ENCODE assay signal across 8 mouse cellular contexts in genomic region chr1:24249105-24249664, GRCm38 (mm10).
DNase-seq lines count a peak whose midpoint lies in the region; ATAC-seq and TF ChIP-seq lines count a peak whose summit lies in the region.

No protein-coding gene starts in this region.

- ATAC-seq in liver, embryonic 11.5 days (replicated peaks; ENCODE audit: low FRiP score): no peak
- peak; percentile 86 for ATAC-seq in common myeloid progenitor, adult 5-6 weeks (replicated peaks; ENCODE audit: low read depth, poor library complexity, severe bottlenecking)
- 0 out of 2 replicates have a peak, but pooled peaks have one; percentile 62 for ATAC-seq in intestine, embryonic 14.5 days (replicated peaks; ENCODE audit: low FRiP score, low TSS enrichment, low read depth)
- ATAC-seq in activated CD4-positive, CD25-positive, alpha-beta regulatory T cell, adult 4 months: no peak

- no peak overlapping the region for H3K9ac ChIP-seq in liver, adult 2 months (ENCODE audit: low read depth, low read length)
- no peak overlapping the region for H3K9ac ChIP-seq in liver, embryonic 11.5 days (ENCODE audit: low read depth, low read length)
- H3K9ac ChIP-seq in intestine, embryonic 14.5 days (ENCODE audit: low read length): no peak overlapping the region

- H3K9me3 ChIP-seq in liver, embryonic 11.5 days (ENCODE audit: control insufficient read depth, low read length): no peaks in the 10 kb centered on the region
- no peaks in the 10 kb centered on the region for H3K9me3 ChIP-seq in intestine, embryonic 14.5 days (ENCODE audit: control insufficient read depth, low read length)

- DNase-seq in liver, adult 2 months (ENCODE audit: extremely low read depth, low read depth, low spot score): peak; percentile 22
- DNase-seq in liver, embryonic 11.5 days (ENCODE audit: low spot score): no peak
- peak; percentile 72 for DNase-seq in NIH3T3 (ENCODE audit: low read depth)
- DNase-seq in intestine, embryonic 14.5 days (ENCODE audit: low spot score): no peak
- DNase-seq in lung, postnatal 10 days: peak; percentile 41
- no peak for DNase-seq in spleen, postnatal 10 days (ENCODE audit: low spot score in 2 of 2)

- H3K27me3 ChIP-seq in liver, adult 2 months (ENCODE audit: control insufficient read depth, insufficient read depth, low read length): no peaks in the 10 kb centered on the region
- no peaks in the 10 kb centered on the region for H3K27me3 ChIP-seq in liver, embryonic 11.5 days (replicated peaks; ENCODE audit: control insufficient read depth, insufficient read depth, low read length)
- H3K27me3 ChIP-seq in intestine, embryonic 14.5 days (replicated peaks; ENCODE audit: control insufficient read depth, insufficient read depth, low read length): no peaks in the 10 kb centered on the region

- H3K4me3 ChIP-seq in liver, adult 2 months (ENCODE audit: insufficient read depth, low read depth, low read length): no peak overlapping the region
- H3K4me3 ChIP-seq in liver, embryonic 11.5 days (ENCODE audit: low read depth, low read length): no peak overlapping the region
- no peak overlapping the region for H3K4me3 ChIP-seq in intestine, embryonic 14.5 days (ENCODE audit: low read depth, low read length)

- H3K36me3 ChIP-seq in liver, adult 2 months (ENCODE audit: control insufficient read depth, insufficient read depth, low read length): no peaks in the 10 kb centered on the region
- no peaks in the 10 kb centered on the region for H3K36me3 ChIP-seq in liver, embryonic 11.5 days (ENCODE audit: control insufficient read depth, insufficient read depth, low read length)
- no peaks in the 10 kb centered on the region for H3K36me3 ChIP-seq in intestine, embryonic 14.5 days (ENCODE audit: control insufficient read depth, insufficient read depth, low read length)

- TF ChIP-seq POLR2A in liver, adult 2 months (IDR thresholded peaks at IDR 0.05; ENCODE audit: extremely low read depth, insufficient read depth, low read length): no peak

- peak; percentile 59 for TF ChIP-seq CTCF in liver, adult 2 months (IDR thresholded peaks at IDR 0.05; ENCODE audit: low read depth, low read length)

- H3K4me1 ChIP-seq in liver, adult 2 months (ENCODE audit: control insufficient read depth, insufficient read depth, low read length): no peaks in the 10 kb centered on the region
- no peaks in the 10 kb centered on the region for H3K4me1 ChIP-seq in liver, embryonic 11.5 days (replicated peaks; ENCODE audit: control insufficient read depth, insufficient read depth, low read length)
- H3K4me1 ChIP-seq in intestine, embryonic 14.5 days (replicated peaks; ENCODE audit: control insufficient read depth, insufficient read depth, low read length): no peaks in the 10 kb centered on the region

- H3K4me2 ChIP-seq in liver, embryonic 11.5 days: no peak overlapping the region
- no peak overlapping the region for H3K4me2 ChIP-seq in intestine, embryonic 14.5 days (ENCODE audit: low read length)

- H3K27ac ChIP-seq in liver, adult 2 months (replicated peaks; ENCODE audit: insufficient read depth, low read depth, low read length): no peak overlapping the region
- no peak overlapping the region for H3K27ac ChIP-seq in liver, embryonic 11.5 days (ENCODE audit: low read depth, low read length)
- H3K27ac ChIP-seq in intestine, embryonic 14.5 days (ENCODE audit: low read depth): no peak overlapping the region

- 53% methylated on average over 3 of the region's 3 CpGs for WGBS in liver, adult 2 months
- WGBS in liver, embryonic 11.5 days: 53% methylated on average over 3 of the region's 3 CpGs
- 49% methylated on average over 3 of the region's 3 CpGs for WGBS in intestine, embryonic 14.5 days

- no peaks in the 10 kb centered on the region for H3K79me2 ChIP-seq in liver, adult 2 months (ENCODE audit: control insufficient read depth, insufficient read depth, low read length)

Comparison
In these comparisons a context has a peak if more than half of its experiments do, and no peak if none do; other contexts are left out.
1. DNase-seq: peak in liver, adult 2 months (single experiment), NIH3T3 (single experiment) and lung, postnatal 10 days (single experiment); none in liver, embryonic 11.5 days (single experiment), intestine, embryonic 14.5 days (single experiment) and spleen, postnatal 10 days (0 of 2).
2. ATAC-seq: peak in common myeloid progenitor, adult 5-6 weeks (single experiment) and intestine, embryonic 14.5 days (single experiment); none in liver, embryonic 11.5 days (single experiment) and activated CD4-positive, CD25-positive, alpha-beta regulatory T cell, adult 4 months (single experiment).